Mouse (Mus musculus) brain, embryonic 14.5 days (tissue): ENCODE measurements at regions not wholly inside any gene's neighbourhood (a gene's known extent, or its start where the extent isn't known, plus 50 kb on each side); places are given as distances from the start of the nearest gene placed in this dataset.
A peak's percentile ranks its signal among the peaks of the same experiment; 100 is the strongest.

ENCODE experiments used
- DNase-seq: peaks from one replicate; pipeline ENCODE4 v3.0.0-alpha.2; 2011; ENCODE audit warnings: low read depth
- CTCF ChIP-seq: fragments of 200-500 bp; IDR thresholded peaks from 2 replicates; pipeline ENCODE4 v1.5.1; 2012; ENCODE audit warnings: inconsistent platforms, mild to moderate bottlenecking, moderate library complexity, borderline replicate concordance; ENCODE audit not compliant: insufficient read depth, insufficient read length; ENCODE audit errors: extremely low read depth
- POLR2A ChIP-seq: fragments of 200-500 bp; IDR thresholded peaks from 2 replicates; pipeline ENCODE4 v1.6.1; 2012; ENCODE audit warnings: mild to moderate bottlenecking, inconsistent platforms, borderline replicate concordance; ENCODE audit not compliant: poor library complexity, insufficient read depth, insufficient read length, severe bottlenecking; ENCODE audit errors: extremely low read depth

DNA sequence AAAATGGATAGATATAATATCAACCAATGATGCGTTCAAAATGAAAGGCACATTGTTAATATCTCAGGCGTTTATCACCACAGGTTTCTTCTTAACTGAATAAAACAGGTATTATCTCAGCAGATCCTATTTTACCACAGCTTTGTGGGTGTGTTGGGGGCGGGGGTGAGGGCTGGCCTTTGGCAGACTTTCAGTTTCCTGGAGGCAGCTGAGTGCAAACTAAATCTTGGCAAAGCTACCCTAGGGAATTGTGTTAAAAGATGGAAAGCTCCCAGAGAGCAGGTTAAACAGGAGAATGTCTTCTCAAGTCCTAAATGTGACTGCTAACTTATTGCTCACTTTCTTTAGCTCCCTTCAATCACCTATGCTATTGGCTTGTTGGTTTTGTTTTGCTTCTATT, 223.8 kb downstream of the Kdm4c start:
- TF ChIP-seq CTCF (no peak), POLR2A (no peak)

DNA sequence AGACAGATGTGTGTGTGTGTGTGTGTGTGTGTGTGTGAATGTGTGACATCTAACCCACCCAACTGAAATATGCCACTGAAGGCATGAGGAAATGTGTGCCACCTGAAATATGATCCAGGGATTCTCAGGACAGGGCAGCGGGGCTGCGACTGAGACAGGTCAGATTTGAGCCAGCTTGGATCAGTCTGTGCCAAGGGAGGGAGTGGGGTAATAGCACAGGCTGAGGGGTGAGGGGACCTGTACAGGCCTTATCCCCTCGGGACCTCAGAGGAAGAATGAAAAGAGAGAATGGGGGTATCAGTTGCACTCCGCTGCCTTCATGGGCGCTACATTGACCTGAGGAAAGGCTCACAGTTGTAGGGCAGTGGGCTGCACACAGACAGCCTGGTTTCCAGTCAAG, 270.2 kb downstream of the Kdm4c start:
- TF ChIP-seq CTCF (no peak), POLR2A (no peak)
- no peak for DNase-seq

More for the DNA sequence above, 223.8 kb downstream of the Kdm4c start:
- peak; percentile 64 for DNase-seq

DNA sequence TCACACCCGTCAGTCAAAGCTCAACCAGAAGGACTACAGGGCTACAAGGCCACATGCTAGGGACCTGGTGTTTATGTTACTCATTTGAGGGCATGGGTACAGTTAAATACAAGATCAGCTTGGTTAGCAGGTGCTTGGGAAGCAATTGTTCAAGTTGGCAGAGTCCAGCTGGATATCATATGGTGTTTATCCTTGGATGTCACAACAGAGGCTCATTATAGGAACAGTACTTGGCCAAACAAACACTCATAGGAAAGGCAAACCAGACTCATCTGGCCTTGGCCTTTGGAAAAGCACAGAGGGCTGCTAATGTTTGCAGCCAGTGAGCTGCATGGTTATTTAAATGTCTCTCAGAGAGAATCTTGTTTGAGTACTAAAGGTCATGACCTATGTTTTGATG, 311.6 kb downstream of the Kdm4c start:
- no peak for TF ChIP-seq CTCF
- TF ChIP-seq POLR2A = no peak
- DNase-seq = peak; percentile 77

DNA sequence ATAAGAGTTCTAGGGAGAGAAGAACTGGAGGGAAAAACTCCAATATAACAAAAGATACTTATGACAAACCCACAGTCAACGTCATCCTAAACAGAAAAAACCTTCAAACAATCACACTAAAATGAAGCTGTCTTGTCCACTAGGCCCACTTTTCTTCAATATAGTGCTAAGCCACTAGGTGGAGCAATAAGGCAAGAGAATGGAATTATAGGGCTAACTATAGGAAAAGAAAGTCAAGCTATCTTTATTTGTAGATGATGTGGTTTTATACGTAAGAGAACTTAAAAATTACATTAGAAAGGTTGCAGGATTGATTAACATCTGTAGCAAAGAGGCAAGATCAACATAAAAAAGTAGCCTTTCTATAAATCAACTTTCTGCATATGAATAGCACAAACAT, 321.3 kb downstream of the Kdm4c start:
- TF ChIP-seq CTCF = peak; percentile 8; the same call in 1 of the 2 replicates
- TF ChIP-seq POLR2A = no peak
- peak; percentile 78 for DNase-seq

DNA sequence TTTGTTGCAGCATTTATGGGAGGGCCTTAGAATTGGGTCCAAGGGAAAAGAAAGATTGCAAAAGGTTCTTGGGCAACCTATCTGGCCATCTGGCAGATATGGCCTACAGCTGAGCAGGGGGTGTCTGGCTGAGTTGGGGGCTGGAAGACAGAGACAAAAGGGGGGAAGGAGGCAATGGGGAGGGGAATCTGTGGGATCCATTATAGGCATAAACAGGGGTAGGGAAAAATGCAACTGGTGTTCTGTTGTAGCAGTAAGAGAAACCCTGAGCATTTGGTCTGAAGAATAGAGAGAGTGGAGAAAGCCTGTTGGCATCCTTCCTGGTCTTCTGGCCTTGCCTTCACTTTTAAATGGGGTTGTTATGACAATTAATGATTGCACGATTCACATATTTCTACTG, 344.1 kb downstream of the Kdm4c start:
- TF ChIP-seq CTCF (no peak), POLR2A (no peak)
- DNase-seq = no peak

DNA sequence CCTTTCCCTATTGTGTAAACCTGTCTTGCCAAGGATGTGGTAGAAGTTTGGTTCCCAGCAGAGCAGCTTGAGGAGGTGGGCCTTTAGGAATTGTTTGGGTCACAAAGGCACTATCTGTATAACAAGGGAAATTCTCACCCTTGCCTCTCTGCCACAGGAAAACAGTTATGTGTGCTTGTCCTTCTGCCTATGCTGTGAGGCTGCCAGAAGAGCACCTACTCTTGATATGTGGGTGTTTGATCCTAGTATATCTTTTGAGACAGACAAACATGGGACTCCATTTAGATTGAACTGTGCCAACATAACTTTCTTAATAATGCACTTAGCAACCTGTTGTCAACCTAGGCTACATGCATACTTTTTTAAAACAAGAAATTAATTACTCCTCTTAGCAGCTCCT, 344.8 kb downstream of the Kdm4c start:
- TF ChIP-seq POLR2A (no peak), CTCF (no peak)
- no peak for DNase-seq

DNA sequence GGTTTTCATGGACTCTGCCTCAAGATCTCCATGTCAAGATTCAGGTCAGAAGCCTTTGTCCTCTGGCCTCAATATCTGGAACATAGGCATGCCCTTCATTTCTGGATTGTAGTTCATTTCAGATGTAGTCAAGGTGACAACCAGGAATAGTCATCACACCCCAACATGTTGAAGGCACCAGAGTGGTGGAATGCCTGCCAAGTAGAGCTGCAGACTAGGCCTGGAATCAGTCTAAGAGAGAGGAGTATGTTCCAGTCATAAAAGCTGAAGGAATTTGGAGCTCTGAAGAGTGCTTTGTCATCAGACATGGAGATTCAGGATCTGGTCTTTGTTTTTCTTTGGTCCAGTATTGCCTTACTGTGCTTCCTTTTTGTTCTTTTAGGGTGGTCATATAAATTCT, 346.5 kb downstream of the Kdm4c start:
- DNase-seq = no peak
- TF ChIP-seq POLR2A = no peak

DNA sequence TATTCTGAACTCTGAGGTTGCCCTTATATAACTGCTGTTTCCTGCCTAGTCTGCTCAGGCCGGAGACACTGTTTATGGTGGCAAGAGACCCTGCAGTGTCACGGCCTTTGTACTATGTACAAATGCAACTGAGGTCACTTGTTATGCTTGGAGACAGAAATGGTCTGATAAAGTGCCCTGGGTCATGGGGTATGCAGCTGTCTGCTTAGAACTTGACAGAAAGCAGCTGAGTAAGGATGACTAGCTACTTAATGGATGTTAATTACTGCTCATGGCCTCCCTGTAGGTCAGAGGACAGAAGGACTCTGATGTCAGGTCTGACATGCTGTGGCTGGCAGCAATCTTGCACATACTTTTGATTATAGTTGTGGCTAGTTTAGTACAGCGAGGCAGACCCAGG, 370.7 kb downstream of the Kdm4c start:
- TF ChIP-seq CTCF = no peak
- no peak for TF ChIP-seq POLR2A
- peak; percentile 19 for DNase-seq
